Mouse (Mus musculus) thymus, postnatal 0 days (tissue): ENCODE data around the gene App. TPM values are rescaled to one million over a fixed set of nuclear protein-coding genes. Genes with fewer than 3 reads are reported as not detected.
A peak's percentile ranks its signal among the peaks of the same experiment; 100 is the strongest.

ENCODE experiments used
- DNase-seq: peaks from one replicate; pipeline ENCODE4 v3.0.0-alpha.2; 2015; ENCODE audit warnings: low spot score
- polyA plus RNA-seq: library from polyadenylated mRNA; unstranded; fragments of >200 nt; fragmentation: Nextera tagmentation; extraction: Ambion mirVana; gene quantifications from 2 replicates; pipeline ENCODE4 v1.2.1, GENCODE M21; 2015

The App gene
- polyA plus RNA-seq, 1 experiment from 2014 or later: 37.1 TPM

- no peak for DNase-seq
Observed at GRCm38 (mm10) chr16:84978589-84978988, 195.0 kb downstream of the App start.

- no peak for DNase-seq
Observed at GRCm38 (mm10) chr16:84974176-84974518, 199.4 kb downstream of the App start.

- DNase-seq: no peak
Observed at GRCm38 (mm10) chr16:84973446-84974175, 200.0 kb downstream of the App start.

GRCm38 (mm10) chr16:84971535-84972330, 201.8 kb downstream of the App start:
- no peak for DNase-seq

GRCm38 (mm10) chr16:84969026-84969425, 204.5 kb downstream of the App start:
- DNase-seq: no peak

DNA sequence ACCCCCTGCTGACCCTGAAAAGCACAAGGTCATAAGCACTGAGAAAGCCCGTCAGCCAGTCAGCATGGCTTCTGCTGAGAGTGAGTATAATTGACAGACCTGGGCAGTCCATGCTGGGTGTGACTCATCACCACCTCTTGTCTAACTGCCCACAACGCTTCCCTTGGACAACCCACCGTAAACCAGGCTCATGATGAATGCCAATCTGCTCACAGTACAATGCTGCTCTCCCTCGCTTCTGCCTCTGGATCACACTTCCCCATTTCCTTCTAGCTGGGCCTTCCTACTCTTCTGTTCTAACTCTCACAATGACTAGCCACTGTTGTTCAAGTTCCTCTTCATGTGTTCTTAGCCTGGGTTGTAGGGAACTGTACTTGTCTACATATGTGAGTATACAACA, 206.6 kb downstream of the App start:
- no peak for DNase-seq

DNA sequence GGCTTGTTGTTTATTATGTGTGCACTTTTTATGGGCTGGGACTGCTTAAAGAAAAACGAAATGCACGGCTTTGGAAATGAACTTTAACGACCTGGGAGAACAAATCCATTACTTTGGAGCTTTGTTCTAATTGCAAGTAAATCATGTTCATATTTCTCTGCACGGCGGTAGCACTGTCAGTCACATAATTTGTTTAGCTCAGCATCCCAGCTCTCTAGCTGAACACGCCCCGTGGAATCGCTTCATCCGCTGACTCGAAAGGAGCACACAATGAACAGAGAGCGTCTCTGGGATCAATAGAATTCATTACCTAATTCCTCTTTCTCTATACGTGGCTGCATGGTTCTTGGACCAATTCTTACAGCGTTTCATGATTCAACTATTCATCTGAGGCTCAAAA, 207.5 kb downstream of the App start:
- no peak for DNase-seq

GRCm38 (mm10) chr16:84963960-84964359, 209.6 kb downstream of the App start:
- no peak for DNase-seq

GRCm38 (mm10) chr16:84963527-84963926, 210.0 kb downstream of the App start:
- no peak for DNase-seq

GRCm38 (mm10) chr16:84957253-84957652, 216.3 kb downstream of the App start:
- no peak for DNase-seq

- DNase-seq: no peak
Observed at GRCm38 (mm10) chr16:84956690-84957089, 216.9 kb downstream of the App start.

DNA sequence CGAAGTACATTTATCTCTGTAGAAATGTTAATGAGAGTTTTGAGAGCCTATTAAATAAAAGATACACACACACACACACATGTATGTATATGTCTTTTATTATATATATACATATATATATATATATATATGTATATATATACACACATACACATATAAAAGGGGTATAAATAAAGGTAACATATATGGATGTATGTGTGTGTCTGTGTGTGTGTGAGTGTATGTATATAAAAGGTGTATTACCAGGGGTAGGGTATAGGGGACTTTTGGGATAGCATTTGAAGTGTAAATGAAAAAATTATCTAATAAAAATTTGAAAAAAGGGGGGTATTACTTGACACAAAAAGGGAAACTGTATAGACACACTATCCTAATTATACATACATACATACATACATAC, 217.7 kb downstream of the App start:
- no peak for DNase-seq

- peak; percentile 67 for DNase-seq
Observed at GRCm38 (mm10) chr16:84955204-84955839, 218.2 kb downstream of the App start.

- DNase-seq: no peak
Observed at GRCm38 (mm10) chr16:84931024-84931423, 242.5 kb downstream of the App start.

- no peak for DNase-seq
Observed at GRCm38 (mm10) chr16:84927827-84928226, 245.7 kb downstream of the App start.

- no peak for DNase-seq
Observed at GRCm38 (mm10) chr16:84919649-84920308, 253.8 kb downstream of the App start.

- no peak for DNase-seq
Observed at GRCm38 (mm10) chr16:84919087-84919486, 254.5 kb downstream of the App start.

DNA sequence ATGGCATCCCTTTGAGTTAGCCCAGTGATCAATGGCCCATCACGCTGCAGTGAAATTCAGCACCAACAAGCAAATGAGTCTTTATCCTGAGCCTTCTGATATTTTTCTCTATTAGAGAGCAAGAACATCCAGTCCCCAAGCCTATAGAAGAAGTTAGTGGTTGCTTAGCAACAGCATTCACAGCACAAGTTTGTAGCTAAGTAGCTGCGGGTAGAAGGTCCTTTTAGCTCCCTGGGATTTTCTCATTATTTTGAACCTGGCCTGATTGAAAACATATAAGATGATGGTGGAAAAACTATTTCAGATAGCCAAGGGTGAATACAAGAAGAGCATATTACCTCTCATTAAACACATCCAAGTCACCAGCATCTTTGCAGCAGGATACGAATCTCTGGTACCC, 256.8 kb downstream of the App start:
- DNase-seq: no peak

GRCm38 (mm10) chr16:84911477-84912165, 261.9 kb downstream of the App start:
- no peak for DNase-seq

GRCm38 (mm10) chr16:84902995-84903394, 270.6 kb downstream of the App start:
- no peak for DNase-seq
